Mouse (Mus musculus) neural tube, embryonic 12.5 days (tissue): ENCODE results near the gene Hspa12a. TPM values are rescaled to one million over a fixed set of nuclear protein-coding genes. Genes with fewer than 3 reads are reported as not detected.

Source experiments
- ATAC-seq: fragments of 200-750 bp; cut with Nextera tagmentation; 2 replicates; pipeline ENCODE4 v1.8.0; 2017; ENCODE audit warnings: low read depth, mild to moderate bottlenecking, moderate TSS enrichment, moderate library complexity; ENCODE audit not compliant: low FRiP score
- H3K27ac ChIP-seq: fragments of 300-500 bp; sonication (generic); 2 replicates; pipeline ENCODE4 v1.5.1; 2016
- H3K27me3 ChIP-seq: fragments of 300-500 bp; sonication (generic); replicated peaks from 2 replicates; pipeline ENCODE4 v1.6.1; 2016; ENCODE audit warnings: mild to moderate bottlenecking
- H3K36me3 ChIP-seq: fragments of 300-500 bp; sonication (generic); 2 replicates; pipeline ENCODE4 v1.6.1; 2016; ENCODE audit warnings: mild to moderate bottlenecking
- H3K4me1 ChIP-seq: fragments of 300-500 bp; sonication (generic); 2 replicates; pipeline ENCODE4 v1.6.1; 2016
- H3K4me2 ChIP-seq: fragments of 300-500 bp; sonication (generic); replicated peaks from 2 replicates; pipeline ENCODE4 v1.6.1; 2016; ENCODE audit warnings: mild to moderate bottlenecking
- H3K4me3 ChIP-seq: fragments of 300-500 bp; sonication (generic); 2 replicates; pipeline ENCODE4 v1.5.1; 2016
- H3K9ac ChIP-seq: fragments of 300-500 bp; sonication (generic); 2 replicates; pipeline ENCODE4 v1.6.1; 2016; ENCODE audit warnings: mild to moderate bottlenecking
- H3K9me3 ChIP-seq: fragments of 300-500 bp; sonication (generic); 2 replicates; pipeline ENCODE4 v1.6.1; 2016; ENCODE audit warnings: mild to moderate bottlenecking
- WGBS: fragments of 180-500 bp; shearing (Covaris S2); methylation state at CpG from one replicate; pipeline ENCODE4 v1.1.7; 2016; 5-methylcytosine and 5-hydroxymethylcytosine counted together
- microRNA-seq: library from miRNA; unstranded; fragments of <30 nt; microRNA quantifications from one replicate; pipeline ENCODE4, GENCODE M21; 2017
- polyA plus RNA-seq: library from polyadenylated mRNA; unstranded; fragments of >200 nt; fragmentation: Nextera tagmentation; extraction: Ambion mirVana; gene quantifications from 2 replicates; pipeline ENCODE4 v1.2.1, GENCODE M21; 2016

Gene Hspa12a
- polyA plus RNA-seq, 1 experiment from 2014 or later, result 74.2 TPM

GRCm38 (mm10) chr19:58759423-58759822, 184.0 kb downstream of the Hspa12a start, which contains the start of gene Pnliprp2:
Gene Pnliprp2, plus strand, starts transcription at chr19:58759719.
- ATAC-seq, result no peak
- no peaks in the 10 kb centered on the region for H3K9me3 ChIP-seq
- H3K4me2 ChIP-seq, result no peak within 1 kb of the TSS
- H3K27me3 ChIP-seq, result no peaks in the 10 kb centered on the region
- no peak within 1 kb of the TSS for H3K9ac ChIP-seq
- no peak within 1 kb of the TSS for H3K27ac ChIP-seq
- H3K36me3 ChIP-seq, result no peaks in the 10 kb centered on the region
- 64% methylated on average over 9 of the region's 9 CpGs for WGBS
- H3K4me1 ChIP-seq, result no peaks in the 10 kb centered on the region
- no peak within 1 kb of the TSS for H3K4me3 ChIP-seq

- 93% methylated on average over 4 of the region's 4 CpGs for WGBS
- H3K4me1 ChIP-seq, result no peaks in the 10 kb centered on the region
- H3K36me3 ChIP-seq, result no peaks in the 10 kb centered on the region
- no peak overlapping the region for H3K9ac ChIP-seq
- ATAC-seq, result no peak
- H3K27ac ChIP-seq, result no peak overlapping the region
- H3K27me3 ChIP-seq, result no peaks in the 10 kb centered on the region
- no peak overlapping the region for H3K4me2 ChIP-seq
- H3K4me3 ChIP-seq, result no peak overlapping the region
- no peaks in the 10 kb centered on the region for H3K9me3 ChIP-seq
These were observed 184.6 kb downstream of the Hspa12a start for GRCm38 (mm10) chr19:58758871-58759270.

GRCm38 (mm10) chr19:58751504-58751903, 191.9 kb downstream of the Hspa12a start:
- Histone ChIP-seq H3K27ac (no peak overlapping the region), H3K9ac (no peak overlapping the region), H3K4me2 (no peak overlapping the region), H3K9me3 (no peaks in the 10 kb centered on the region), H3K4me3 (no peak overlapping the region), H3K27me3 (no peaks in the 10 kb centered on the region), H3K4me1 (no peaks in the 10 kb centered on the region), H3K36me3 (no peaks in the 10 kb centered on the region)
- 74% methylated on average over 2 of the region's 2 CpGs for WGBS
- no peak for ATAC-seq

GRCm38 (mm10) chr19:58750822-58751221, 192.6 kb downstream of the Hspa12a start:
- H3K9me3 ChIP-seq, result no peaks in the 10 kb centered on the region
- no peak overlapping the region for H3K4me2 ChIP-seq
- no peak for ATAC-seq
- no peaks in the 10 kb centered on the region for H3K36me3 ChIP-seq
- H3K27ac ChIP-seq, result no peak overlapping the region
- H3K4me3 ChIP-seq, result no peak overlapping the region
- no peaks in the 10 kb centered on the region for H3K27me3 ChIP-seq
- no peaks in the 10 kb centered on the region for H3K4me1 ChIP-seq
- 90% methylated on average over 2 of the region's 2 CpGs for WGBS
- no peak overlapping the region for H3K9ac ChIP-seq

GRCm38 (mm10) chr19:58747498-58748000, 195.9 kb downstream of the Hspa12a start:
- Histone ChIP-seq H3K9me3 (no peaks in the 10 kb centered on the region), H3K4me1 (no peaks in the 10 kb centered on the region), H3K27me3 (no peaks in the 10 kb centered on the region), H3K4me2 (no peak overlapping the region), H3K4me3 (no peak overlapping the region), H3K27ac (no peak overlapping the region), H3K36me3 (no peaks in the 10 kb centered on the region), H3K9ac (no peak overlapping the region)
- 91% methylated on average over 9 of the region's 9 CpGs for WGBS
- ATAC-seq, result no peak

Small RNAs within 50 kb of the gene (microRNA-seq; reads per million reads assigned to microRNA genes)
- gene Mir3086, result 2.6 reads per million, percentile 6 among the genes with 10 or more reads in this experiment

Other genes with a start within 250 kb of the Hspa12a start
- gene Pnliprp1, start 214.8 kb downstream of the Hspa12a start, polyA plus RNA-seq, result 0.45 TPM in 1 of 2 replicates, not detected in the other
- gene Pnliprp2, start 183.9 kb downstream of the Hspa12a start, polyA plus RNA-seq, result not detected in 2 replicates
- gene 1700019N19Rik, start 149.2 kb downstream of the Hspa12a start, polyA plus RNA-seq, result not detected in 2 replicates
- gene Eno4, start 229 bp downstream of the Hspa12a start, polyA plus RNA-seq, result 0.41 and 0.55 TPM in 2 replicates
- 10.2 and 12.9 TPM in 2 replicates for gene Shtn1, start 132.4 kb upstream of the Hspa12a start, polyA plus RNA-seq
- 0.19 TPM in 1 of 2 replicates, not detected in the other for gene Vax1, start 226.4 kb upstream of the Hspa12a start, polyA plus RNA-seq